Comparison of ENCODE assay signal across 16 mouse cellular contexts in the genomic region with DNA sequence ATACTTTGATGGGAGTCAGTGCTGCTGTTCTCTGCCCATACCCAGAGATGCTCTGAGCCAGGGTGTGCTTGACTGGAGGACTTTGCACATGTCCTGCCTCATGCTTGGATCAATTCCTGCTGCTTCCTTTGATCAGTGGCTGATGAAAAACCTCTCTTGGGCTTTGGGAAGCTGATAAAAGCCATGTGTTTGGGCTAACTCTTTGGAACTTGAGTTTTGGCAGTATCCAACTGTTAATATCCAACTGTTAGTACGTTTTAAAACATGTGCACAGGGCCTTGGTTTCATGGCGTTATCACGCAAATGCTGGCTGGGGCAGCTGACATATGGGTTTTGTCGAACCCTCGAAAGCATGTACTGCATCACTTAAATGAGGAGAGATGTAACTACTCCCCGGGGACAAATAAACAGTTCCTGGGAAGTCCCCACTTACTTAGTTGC.
A peak's percentile ranks its signal among the peaks of the same experiment; 100 is the strongest.
DNase-seq lines count a peak whose midpoint lies in the region; ATAC-seq lines count a peak whose summit lies in the region.
"Had no signal": no experiment of that assay in that cellular context is flagged by ENCODE, and none has a peak within 500 bp of the region (broad histone marks: within the 10 kb centered on the region; RNA-seq: fewer than 3 reads in every experiment).

No protein-coding gene starts in this region.

- H3K4me2 ChIP-seq in embryonic facial prominence, embryonic 11.5 days (ENCODE audit: low read depth, low read length): no peak overlapping the region
- no peak overlapping the region for H3K4me2 ChIP-seq in intestine, embryonic 15.5 days (replicated peaks)
- H3K4me2 ChIP-seq: heart, embryonic 15.5 days; midbrain, embryonic 13.5 days had no signal

- H3K27ac ChIP-seq in embryonic facial prominence, embryonic 11.5 days (replicated peaks; ENCODE audit: low read depth, low read length): no peak overlapping the region
- H3K27ac ChIP-seq in embryonic facial prominence, embryonic 10.5 days (replicated peaks): no peak overlapping the region
- H3K27ac ChIP-seq in intestine, embryonic 15.5 days: no peak overlapping the region
- H3K27ac ChIP-seq: gastrocnemius, adult 2 months; heart, embryonic 15.5 days; midbrain, embryonic 13.5 days; stomach, postnatal 0 days had no signal

- H3K27me3 ChIP-seq in embryonic facial prominence, embryonic 11.5 days (ENCODE audit: control insufficient read depth, insufficient read depth, low read length): no peaks in the 10 kb centered on the region
- no peaks in the 10 kb centered on the region for H3K27me3 ChIP-seq in embryonic facial prominence, embryonic 10.5 days (replicated peaks; ENCODE audit: low read depth, poor library complexity, severe bottlenecking)
- no peaks in the 10 kb centered on the region for H3K27me3 ChIP-seq in intestine, embryonic 15.5 days (replicated peaks)
- H3K27me3 ChIP-seq: heart, embryonic 15.5 days; midbrain, embryonic 13.5 days had no signal

- 0 out of 2 replicates have a peak, but pooled peaks cover 2% of the 10 kb centered on the region for H3K4me1 ChIP-seq in embryonic facial prominence, embryonic 11.5 days (ENCODE audit: control insufficient read depth, insufficient read depth, low read length)
- H3K4me1 ChIP-seq in embryonic facial prominence, embryonic 10.5 days: peaks cover 10% of the 10 kb centered on the region
- H3K4me1 ChIP-seq in intestine, embryonic 15.5 days (replicated peaks): no peaks in the 10 kb centered on the region
- H3K4me1 ChIP-seq: heart, embryonic 15.5 days had no signal

- no peak for ATAC-seq in embryonic facial prominence, embryonic 11.5 days (replicated peaks; ENCODE audit: insufficient number of reproducible peaks, low FRiP score, low TSS enrichment, low read depth)
- no peak for ATAC-seq in intestine, embryonic 15.5 days
- ATAC-seq: hindbrain, embryonic 16.5 days; midbrain, embryonic 13.5 days had no signal

- no peaks in the 10 kb centered on the region for H3K9me3 ChIP-seq in embryonic facial prominence, embryonic 11.5 days (replicated peaks; ENCODE audit: control insufficient read depth, low read length)
- no peaks in the 10 kb centered on the region for H3K9me3 ChIP-seq in embryonic facial prominence, embryonic 10.5 days
- H3K9me3 ChIP-seq in intestine, embryonic 15.5 days: no peaks in the 10 kb centered on the region
- H3K9me3 ChIP-seq: heart, embryonic 15.5 days; midbrain, embryonic 13.5 days had no signal

- peak; percentile 59 for DNase-seq in embryonic facial prominence, embryonic 11.5 days (ENCODE audit: low spot score)
- no peak for DNase-seq in embryonic facial prominence, embryonic 10.5 days (ENCODE audit: low spot score)
- DNase-seq in kidney, postnatal 10 days: peak; percentile 51
- no peak for DNase-seq in kidney, adult 18-20 months
- peak; percentile 10 to 34 for DNase-seq in spleen, postnatal 36 days (ENCODE audit: low spot score in 2 of 2)
- no peak for DNase-seq in spleen, adult 18-20 months
- no peak for DNase-seq in gastrocnemius, postnatal 10 days
- DNase-seq: adrenal gland, postnatal 25 days; gastrocnemius, adult 2 months; left cerebral cortex, postnatal 4 days; lung, postnatal 10 days had no signal

- 54% methylated on average over 6 of the region's 6 CpGs for WGBS in embryonic facial prominence, embryonic 11.5 days
- 69% methylated on average over 6 of the region's 6 CpGs for WGBS in embryonic facial prominence, embryonic 10.5 days
- WGBS in intestine, embryonic 15.5 days: 43% methylated on average over 6 of the region's 6 CpGs

- no peak overlapping the region for H3K4me3 ChIP-seq in embryonic facial prominence, embryonic 11.5 days (ENCODE audit: low read depth, low read length)
- no peak overlapping the region for H3K4me3 ChIP-seq in embryonic facial prominence, embryonic 10.5 days
- H3K4me3 ChIP-seq in intestine, embryonic 15.5 days (replicated peaks): no peak overlapping the region
- H3K4me3 ChIP-seq: gastrocnemius, adult 2 months; heart, embryonic 15.5 days; midbrain, embryonic 13.5 days had no signal

- no peaks in the 10 kb centered on the region for H3K36me3 ChIP-seq in embryonic facial prominence, embryonic 11.5 days (replicated peaks; ENCODE audit: control insufficient read depth, insufficient read depth, low read depth, low read length)
- H3K36me3 ChIP-seq in embryonic facial prominence, embryonic 10.5 days (replicated peaks): no peaks in the 10 kb centered on the region
- no peaks in the 10 kb centered on the region for H3K36me3 ChIP-seq in intestine, embryonic 15.5 days
- H3K36me3 ChIP-seq: heart, embryonic 15.5 days; midbrain, embryonic 13.5 days had no signal

- H3K9ac ChIP-seq in embryonic facial prominence, embryonic 11.5 days (replicated peaks; ENCODE audit: low read length): no peak overlapping the region
- no peak overlapping the region for H3K9ac ChIP-seq in intestine, embryonic 15.5 days
- H3K9ac ChIP-seq: heart, embryonic 15.5 days; midbrain, embryonic 13.5 days had no signal

Comparison
In these comparisons a context has a peak if more than half of its experiments do, and no peak if none do; other contexts are left out.
1. DNase-seq: peak in embryonic facial prominence, embryonic 11.5 days (single experiment), kidney, postnatal 10 days (single experiment) and spleen, postnatal 36 days (2 of 2); none in embryonic facial prominence, embryonic 10.5 days (single experiment), kidney, adult 18-20 months (single experiment), spleen, adult 18-20 months (0 of 2) and gastrocnemius, postnatal 10 days (single experiment).